Mouse (Mus musculus) myocyte (in vitro differentiated cells): ENCODE data around the gene Arntl2. TPM values are rescaled to one million over a fixed set of nuclear protein-coding genes. Genes with fewer than 3 reads are reported as not detected.

Experiments used
- H3K27me3 ChIP-seq: one replicate; pipeline ENCODE4 v1.6.1; 2011; ENCODE audit not compliant: control insufficient read depth, insufficient read depth, insufficient read length
- H3K36me3 ChIP-seq: one replicate; pipeline ENCODE4 v1.6.1; 2011; ENCODE audit not compliant: control insufficient read depth, insufficient read depth
- H3K4me2 ChIP-seq: one replicate; pipeline ENCODE4 v1.6.1; 2011; ENCODE audit warnings: low read depth, control low read depth
- H3K4me3 ChIP-seq: one replicate; pipeline ENCODE4 v1.5.1; 2011; ENCODE audit warnings: mild to moderate bottlenecking, control low read depth, moderate library complexity
- H3K79me2 ChIP-seq: one replicate; pipeline ENCODE4 v1.6.1; 2011; ENCODE audit not compliant: control insufficient read depth, insufficient read depth
- H3ac ChIP-seq: one replicate; pipeline ENCODE4 v1.6.1; 2011; ENCODE audit not compliant: control insufficient read depth, insufficient read length
- CEBPB ChIP-seq: IDR thresholded peaks from 2 replicates; pipeline ENCODE4 v1.6.1; 2011; ENCODE audit warnings: mild to moderate bottlenecking, moderate library complexity; ENCODE audit not compliant: poor library complexity, insufficient read depth, severe bottlenecking
- E2F4 ChIP-seq: IDR thresholded peaks from one replicate; pipeline ENCODE4 v1.6.1; 2011; ENCODE audit warnings: mild to moderate bottlenecking, control low read depth, moderate library complexity; ENCODE audit not compliant: insufficient read depth
- MAX ChIP-seq: IDR thresholded peaks from one replicate; pipeline ENCODE4 v1.6.1; 2011; ENCODE audit warnings: low read depth, mild to moderate bottlenecking, control low read depth
- MYOD1 ChIP-seq, 3 experiments: IDR thresholded peaks; one replicate each; pipeline ENCODE4 v1.6.1; 2011; ENCODE audit warnings: control low read depth in 2 of 3, low read depth in 2 of 3, mild to moderate bottlenecking in 2 of 3, moderate library complexity in 1 of 3; ENCODE audit not compliant: insufficient read length in 2 of 3, control insufficient read depth in 1 of 3
- MYOG ChIP-seq, 3 experiments: IDR thresholded peaks; one replicate each; pipeline ENCODE4 v1.6.1; 2011; ENCODE audit warnings: control low read depth in 2 of 3, low read depth in 2 of 3, mild to moderate bottlenecking in 2 of 3; ENCODE audit not compliant: insufficient read length in 2 of 3, control insufficient read depth in 1 of 3, insufficient read depth in 1 of 3
- POLR2A ChIP-seq: IDR thresholded peaks from one replicate; pipeline ENCODE4 v1.6.1; 2011; ENCODE audit warnings: low read depth, mild to moderate bottlenecking, control low read depth, moderate library complexity; ENCODE audit not compliant: insufficient read length
- POLR2AphosphoS2 ChIP-seq: IDR thresholded peaks from one replicate; pipeline ENCODE4 v1.6.1; 2011; ENCODE audit warnings: low read depth, control low read depth; ENCODE audit not compliant: insufficient read length
- REST ChIP-seq: IDR thresholded peaks from one replicate; pipeline ENCODE4 v1.6.1; 2011; ENCODE audit warnings: mild to moderate bottlenecking, control low read depth, moderate library complexity; ENCODE audit not compliant: insufficient read depth, insufficient read length
- SRF ChIP-seq: IDR thresholded peaks from one replicate; pipeline ENCODE4 v1.6.1; 2011; ENCODE audit warnings: low read depth; ENCODE audit not compliant: control insufficient read depth, insufficient read length
- TCF12 ChIP-seq: IDR thresholded peaks from one replicate; pipeline ENCODE4 v1.6.1; 2011; ENCODE audit warnings: mild to moderate bottlenecking, control low read depth; ENCODE audit not compliant: poor library complexity, insufficient read depth, severe bottlenecking
- TCF3 ChIP-seq: IDR thresholded peaks from one replicate; pipeline ENCODE4 v1.6.1; 2011; ENCODE audit warnings: low read depth, control low read depth; ENCODE audit not compliant: insufficient read length
- USF1 ChIP-seq: IDR thresholded peaks from one replicate; pipeline ENCODE4 v1.6.1; 2011; ENCODE audit warnings: low read depth, mild to moderate bottlenecking, control low read depth, moderate library complexity
- polyA plus RNA-seq: library from polyadenylated mRNA; unstranded; fragments of >200 nt; fragmentation: generic; extraction: Trizol; gene quantifications from one replicate; pipeline ENCODE4 v1.2.1, GENCODE M21; 2012; ENCODE audit warnings: missing spikeins

Gene Arntl2
- polyA plus RNA-seq, 1 experiment: 0.52 TPM

DNA sequence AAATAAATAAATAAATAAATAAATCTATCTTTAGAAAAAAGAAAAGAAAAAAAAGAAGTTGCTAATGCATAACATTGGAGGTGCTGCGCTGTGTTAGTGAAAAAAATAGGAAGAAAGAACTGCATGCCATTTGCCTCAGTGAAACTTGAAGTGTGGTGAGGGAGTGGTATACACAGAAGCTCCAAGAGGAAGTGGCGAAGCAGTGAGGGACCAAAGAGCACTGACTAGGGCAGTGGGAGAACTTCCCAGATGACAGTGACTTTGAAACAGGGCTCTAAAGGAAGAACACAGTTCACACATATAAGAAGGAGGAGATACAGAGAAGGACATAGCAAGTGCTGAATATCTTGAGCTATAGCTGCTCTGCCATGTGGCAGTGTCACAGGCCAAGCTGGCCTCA lies 36.8 kb upstream of the Arntl2 start:
- no peak overlapping the region for H3K4me3 ChIP-seq
- no peak overlapping the region for H3ac ChIP-seq
- H3K27me3 ChIP-seq: no peaks in the 10 kb centered on the region
- TF ChIP-seq POLR2AphosphoS2 (no peak), POLR2A (no peak), USF1 (no peak), REST (no peak), MAX (no peak), E2F4 (no peak), TCF12 (no peak), CEBPB (no peak), MYOG (IDR thresholded peaks at IDR 0.05; ENCODE audit: control insufficient read depth in 1 of 3, insufficient read depth in 1 of 3, insufficient read length in 2 of 3, low read depth in 2 of 3) (no peak), SRF (no peak), MYOD1 (IDR thresholded peaks at IDR 0.05; ENCODE audit: control insufficient read depth in 1 of 3, insufficient read length in 2 of 3, low read depth in 2 of 3) (no peak), TCF3 (no peak)
- no peak overlapping the region for H3K4me2 ChIP-seq
- H3K79me2 ChIP-seq: peaks cover 8% of the 10 kb centered on the region
- no peaks in the 10 kb centered on the region for H3K36me3 ChIP-seq

DNA sequence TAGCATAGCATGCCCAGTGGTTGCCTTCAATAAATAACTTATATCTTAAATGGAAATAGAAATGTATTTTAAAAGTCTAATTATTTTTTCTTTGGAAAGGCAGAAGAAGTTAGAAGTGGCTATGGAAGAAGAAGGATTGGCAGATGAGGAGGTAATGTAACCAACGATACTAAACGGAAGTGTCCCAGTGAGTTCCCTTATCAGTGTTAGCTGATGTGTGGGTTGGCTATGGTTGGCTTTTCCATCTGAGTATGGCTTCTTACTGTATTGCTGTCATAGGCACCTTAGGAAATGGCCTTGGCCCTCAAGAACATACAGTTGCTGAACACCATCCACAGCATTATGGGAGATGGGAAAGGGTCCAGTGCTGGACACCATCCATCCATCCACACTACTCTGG lies 35.8 kb upstream of the Arntl2 start:
- H3ac ChIP-seq: no peak overlapping the region
- no peak overlapping the region for H3K4me2 ChIP-seq
- peaks cover 8% of the 10 kb centered on the region for H3K79me2 ChIP-seq
- H3K36me3 ChIP-seq: no peaks in the 10 kb centered on the region
- no peak overlapping the region for H3K4me3 ChIP-seq
- no peaks in the 10 kb centered on the region for H3K27me3 ChIP-seq
- no peak for TF ChIP-seq POLR2A
- TF ChIP-seq TCF12: no peak
- no peak for TF ChIP-seq REST
- TF ChIP-seq MYOG (IDR thresholded peaks at IDR 0.05; ENCODE audit: control insufficient read depth in 1 of 3, insufficient read depth in 1 of 3, insufficient read length in 2 of 3, low read depth in 2 of 3): no peak

DNA sequence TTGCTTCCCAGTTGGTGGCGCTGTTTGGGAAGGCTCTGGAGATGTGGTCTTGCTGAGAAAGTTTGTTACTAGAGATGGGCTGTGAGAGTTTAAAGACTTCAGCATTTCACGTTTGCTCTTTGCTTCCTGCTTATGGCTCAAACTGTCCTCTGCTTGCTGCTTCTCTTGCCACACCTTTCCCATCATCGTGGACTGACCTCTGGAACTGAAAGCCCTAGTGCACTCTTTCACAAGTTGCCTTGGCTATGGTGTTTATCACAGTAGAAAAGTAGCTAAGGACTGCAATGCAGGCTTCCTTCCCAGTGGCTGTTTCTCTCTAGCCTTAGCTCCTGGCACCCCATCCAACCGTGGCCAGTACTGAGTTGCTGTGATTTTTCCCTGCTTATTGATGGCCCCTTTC lies 35.1 kb upstream of the Arntl2 start:
- no peaks in the 10 kb centered on the region for H3K27me3 ChIP-seq
- no peak overlapping the region for H3K4me3 ChIP-seq
- TF ChIP-seq POLR2A: no peak
- TF ChIP-seq REST: no peak
- no peak for TF ChIP-seq TCF12
- no peak for TF ChIP-seq POLR2AphosphoS2
- TF ChIP-seq MAX: no peak
- TF ChIP-seq MYOD1 (IDR thresholded peaks at IDR 0.05; ENCODE audit: control insufficient read depth in 1 of 3, insufficient read length in 2 of 3, low read depth in 2 of 3): no peak
- no peak for TF ChIP-seq TCF3
- no peak for TF ChIP-seq USF1
- TF ChIP-seq CEBPB: no peak
- no peak for TF ChIP-seq SRF
- TF ChIP-seq E2F4: no peak
- TF ChIP-seq MYOG (IDR thresholded peaks at IDR 0.05; ENCODE audit: control insufficient read depth in 1 of 3, insufficient read depth in 1 of 3, insufficient read length in 2 of 3, low read depth in 2 of 3): no peak
- H3K36me3 ChIP-seq: no peaks in the 10 kb centered on the region
- no peak overlapping the region for H3K4me2 ChIP-seq
- H3ac ChIP-seq: no peak overlapping the region
- H3K79me2 ChIP-seq: peaks cover 8% of the 10 kb centered on the region

DNA sequence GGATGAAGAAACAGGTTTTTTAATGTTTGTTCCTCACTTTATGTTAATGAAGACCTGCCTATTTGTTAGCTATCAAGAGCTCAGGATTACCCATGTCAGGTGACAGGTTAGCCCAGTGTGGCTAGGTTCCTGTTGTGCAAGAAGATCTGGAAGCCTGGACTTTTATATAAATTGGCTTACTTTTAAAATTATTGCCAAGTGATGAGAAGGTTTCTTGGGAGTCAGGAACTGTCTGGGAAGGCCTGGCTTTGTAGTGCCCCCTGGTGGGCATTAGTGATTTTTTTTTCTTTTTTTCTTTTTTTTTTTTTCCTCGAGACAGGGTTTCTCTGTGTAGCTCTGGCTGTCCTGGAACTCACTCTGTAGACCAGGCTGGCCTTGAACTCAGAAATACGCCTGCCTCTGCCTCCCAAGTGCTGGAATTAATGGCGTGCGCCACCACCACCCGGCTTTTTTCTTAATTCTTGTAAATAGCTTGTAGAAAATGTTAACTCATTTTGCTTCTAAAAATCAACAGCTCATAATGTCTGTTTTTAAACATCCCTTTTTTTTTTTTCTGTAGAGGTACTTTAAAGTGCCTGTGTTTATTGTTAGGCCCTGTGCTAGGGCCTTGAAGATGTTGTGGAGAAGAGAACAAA lies 33.5 kb upstream of the Arntl2 start:
- no peak for TF ChIP-seq SRF
- TF ChIP-seq TCF12: no peak
- TF ChIP-seq POLR2AphosphoS2: no peak
- TF ChIP-seq POLR2A: no peak
- TF ChIP-seq E2F4: no peak
- Histone ChIP-seq H3K4me3 (no peak overlapping the region), H3K79me2 (no peaks in the 10 kb centered on the region), H3K4me2 (no peak overlapping the region), H3ac (no peak overlapping the region), H3K36me3 (peaks cover 8% of the 10 kb centered on the region), H3K27me3 (no peaks in the 10 kb centered on the region)

DNA sequence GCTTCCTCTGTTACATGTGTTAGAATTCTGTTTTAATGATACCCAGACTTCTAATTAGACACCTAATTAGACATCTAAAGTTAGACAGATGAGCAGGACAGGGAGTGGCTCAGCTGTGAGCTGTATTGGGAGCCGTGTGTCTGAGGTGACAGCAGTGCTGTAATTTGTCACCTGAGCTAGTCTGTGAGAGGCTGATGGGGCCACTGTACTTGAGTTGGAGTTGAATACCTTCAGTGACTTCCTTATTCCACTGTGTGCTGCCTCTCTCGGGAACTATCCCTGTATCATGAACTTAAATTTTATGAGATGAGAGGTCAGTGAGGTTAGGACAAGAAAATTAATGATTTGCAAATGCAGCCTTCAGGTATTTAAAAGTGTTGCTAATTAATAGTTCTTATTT lies 31.3 kb upstream of the Arntl2 start:
- TF ChIP-seq REST: no peak
- Histone ChIP-seq H3K27me3 (no peaks in the 10 kb centered on the region), H3K79me2 (no peaks in the 10 kb centered on the region), H3K36me3 (peaks cover 21% of the 10 kb centered on the region), H3K4me2 (no peak overlapping the region), H3ac (no peak overlapping the region), H3K4me3 (no peak overlapping the region)

DNA sequence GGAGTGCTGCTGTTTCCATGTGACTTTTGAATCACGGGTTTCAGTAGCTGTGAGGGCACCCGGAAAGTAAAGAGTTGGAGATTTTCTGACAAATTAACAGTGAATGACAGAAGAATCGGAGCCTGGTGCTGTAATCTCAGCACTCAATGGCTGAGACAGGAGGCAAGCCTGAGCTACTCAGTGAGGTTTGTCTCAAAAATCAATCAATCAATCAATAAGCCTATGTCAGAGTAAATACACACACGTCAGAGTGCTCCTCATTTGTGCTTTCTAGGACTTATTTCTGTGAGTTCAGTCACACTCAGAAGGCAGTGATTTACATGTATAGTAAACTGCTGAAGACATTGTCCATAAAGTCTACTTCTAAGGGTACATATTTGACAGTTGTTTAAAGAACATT lies 30.6 kb upstream of the Arntl2 start:
- TF ChIP-seq REST: no peak
- TF ChIP-seq USF1: no peak
- TF ChIP-seq MYOD1 (IDR thresholded peaks at IDR 0.05; ENCODE audit: control insufficient read depth in 1 of 3, insufficient read length in 2 of 3, low read depth in 2 of 3): no peak
- no peak overlapping the region for H3K4me3 ChIP-seq
- H3K79me2 ChIP-seq: no peaks in the 10 kb centered on the region
- H3K4me2 ChIP-seq: no peak overlapping the region
- no peaks in the 10 kb centered on the region for H3K27me3 ChIP-seq
- H3K36me3 ChIP-seq: peaks cover 22% of the 10 kb centered on the region
- H3ac ChIP-seq: no peak overlapping the region
